Mouse (Mus musculus): ENCODE data around the gene Trpm1. TPM values are rescaled to one million over a fixed set of nuclear protein-coding genes. Genes with fewer than 3 reads are reported as not detected.

The Trpm1 gene
- polyA plus RNA-seq, 1 experiment from 2014 or later, result 0.11 TPM

DNA sequence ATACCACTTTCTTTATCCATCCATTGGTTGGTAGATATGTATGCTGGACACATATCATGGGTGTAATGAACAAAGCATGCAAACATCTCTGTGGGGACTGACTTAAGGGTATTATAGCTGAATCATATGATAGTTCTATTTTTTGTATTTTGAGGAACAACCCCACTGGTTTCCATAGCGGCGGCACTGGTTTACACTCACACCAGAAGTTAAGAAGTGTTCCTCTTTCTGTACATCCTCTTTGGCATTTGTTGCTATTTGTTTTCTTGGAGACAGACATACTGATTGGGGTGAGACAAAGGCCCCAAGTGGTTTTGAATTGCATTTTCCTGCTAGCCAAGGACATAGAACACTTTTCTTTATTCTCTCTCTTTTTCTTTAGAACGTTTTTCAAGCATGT lies 125.9 kb downstream of the Trpm1 start:
- 65% methylated on average over 3 of the region's 3 CpGs for WGBS
- no peaks in the 10 kb centered on the region for H3K4me1 ChIP-seq (ENCODE audit: control insufficient read depth, insufficient read depth, low read length)
- H3K9me3 ChIP-seq (ENCODE audit: control insufficient read depth, low read length), result no peaks in the 10 kb centered on the region
- no peaks in the 10 kb centered on the region for H3K27me3 ChIP-seq (ENCODE audit: control insufficient read depth, insufficient read depth, low read length)
- H3K9ac ChIP-seq (replicated peaks; ENCODE audit: low read depth, low read length), result no peak overlapping the region
- ATAC-seq (ENCODE audit: low read depth), result no peak
- H3K36me3 ChIP-seq (ENCODE audit: control insufficient read depth, insufficient read depth, low read length), result no peaks in the 10 kb centered on the region
- H3K27ac ChIP-seq (ENCODE audit: low read depth, low read length), result no peak overlapping the region
- H3K4me2 ChIP-seq (ENCODE audit: low read depth, low read length), result no peak overlapping the region
- no peak overlapping the region for H3K4me3 ChIP-seq (ENCODE audit: low read depth, low read length)

DNA sequence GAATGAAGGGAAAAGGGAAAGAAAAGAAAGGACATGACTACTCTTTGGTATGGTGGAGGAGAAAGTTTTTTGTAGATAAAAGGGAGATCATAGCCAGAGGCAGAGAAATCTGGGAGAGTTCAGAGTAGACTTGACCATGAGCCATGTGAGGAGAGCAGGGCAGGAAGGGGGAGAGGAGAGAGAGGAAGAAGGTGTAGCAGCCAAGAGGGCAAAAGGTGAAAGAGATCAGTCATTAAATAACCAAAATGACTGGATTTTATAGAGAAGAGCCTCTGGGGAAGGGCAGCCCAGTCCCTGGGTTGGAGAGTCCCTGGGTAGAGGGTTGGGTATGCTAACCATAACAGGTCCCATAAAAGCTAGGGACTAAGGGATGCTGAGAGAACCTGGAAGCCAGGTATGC lies 132.9 kb downstream of the Trpm1 start:
- Histone ChIP-seq H3K4me1 (ENCODE audit: control insufficient read depth, insufficient read depth, low read length) (0 out of 2 replicates have a peak, but pooled peaks cover 4% of the 10 kb centered on the region), H3K36me3 (ENCODE audit: control insufficient read depth, insufficient read depth, low read length) (no peaks in the 10 kb centered on the region), H3K9me3 (ENCODE audit: control insufficient read depth, low read length) (no peaks in the 10 kb centered on the region), H3K27ac (ENCODE audit: low read depth, low read length) (no peak overlapping the region), H3K4me3 (ENCODE audit: low read depth, low read length) (no peak overlapping the region), H3K4me2 (ENCODE audit: low read depth, low read length) (peak overlapping the region; percentile 57; the same call in 1 of the 2 replicates), H3K27me3 (ENCODE audit: control insufficient read depth, insufficient read depth, low read length) (no peaks in the 10 kb centered on the region), H3K9ac (replicated peaks; ENCODE audit: low read depth, low read length) (no peak overlapping the region)
- no peak for ATAC-seq (ENCODE audit: low read depth)

DNA sequence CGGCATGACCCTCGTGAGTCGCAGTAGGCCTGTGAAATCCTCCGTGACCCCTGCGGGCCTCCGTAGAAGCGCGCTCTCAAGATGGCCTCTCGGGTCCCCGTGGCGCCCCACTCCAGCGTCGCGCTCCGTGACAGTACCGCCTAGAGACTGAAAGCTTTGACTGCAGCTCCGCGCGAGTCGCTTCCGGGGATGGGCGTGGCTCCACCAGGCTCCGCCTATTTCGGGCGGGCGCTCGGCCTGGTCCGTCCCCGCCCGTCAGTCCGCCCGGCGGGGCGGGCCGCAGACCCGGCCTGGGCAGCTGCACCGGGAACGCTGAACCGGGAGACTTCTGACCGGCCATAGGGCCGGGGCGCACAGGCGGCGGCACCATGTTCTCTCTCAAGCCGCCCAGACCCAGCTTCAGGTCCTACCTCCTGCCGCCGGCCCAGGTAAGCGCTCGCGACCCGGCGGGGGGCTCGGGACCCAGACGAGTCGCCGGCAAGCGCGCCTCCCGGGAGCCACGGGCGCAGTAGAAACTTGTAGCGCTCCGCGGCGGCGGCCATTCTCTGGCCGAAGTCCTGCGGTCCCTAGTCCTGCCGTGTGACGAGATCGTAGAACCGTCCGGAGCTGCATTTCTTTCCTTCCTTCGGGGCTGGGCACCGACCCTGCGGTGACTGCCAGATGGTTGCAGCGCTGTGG lies 133.9 kb downstream of the Trpm1 start, which contains the start of gene Mtmr10:
TSS of gene Mtmr10 (plus strand) at position 240 of the 678 bp plus-strand sequence.
- Histone ChIP-seq H3K4me2 (ENCODE audit: low read depth, low read length) (peak within 1 kb of the TSS; percentile 57), H3K9me3 (ENCODE audit: control insufficient read depth, low read length) (no peaks in the 10 kb centered on the region), H3K9ac (replicated peaks; ENCODE audit: low read depth, low read length) (peak within 1 kb of the TSS; percentile 73), H3K27ac (ENCODE audit: low read depth, low read length) (peak within 1 kb of the TSS; percentile 82), H3K4me3 (ENCODE audit: low read depth, low read length) (peak within 1 kb of the TSS; percentile 94), H3K4me1 (ENCODE audit: control insufficient read depth, insufficient read depth, low read length) (0 out of 2 replicates have a peak, but pooled peaks cover 4% of the 10 kb centered on the region), H3K27me3 (ENCODE audit: control insufficient read depth, insufficient read depth, low read length) (no peaks in the 10 kb centered on the region), H3K36me3 (ENCODE audit: control insufficient read depth, insufficient read depth, low read length) (no peaks in the 10 kb centered on the region)
- ATAC-seq (ENCODE audit: low read depth), result peak; percentile 98
- WGBS, result under 1% methylated on average over 77 of the region's 77 CpGs

DNA sequence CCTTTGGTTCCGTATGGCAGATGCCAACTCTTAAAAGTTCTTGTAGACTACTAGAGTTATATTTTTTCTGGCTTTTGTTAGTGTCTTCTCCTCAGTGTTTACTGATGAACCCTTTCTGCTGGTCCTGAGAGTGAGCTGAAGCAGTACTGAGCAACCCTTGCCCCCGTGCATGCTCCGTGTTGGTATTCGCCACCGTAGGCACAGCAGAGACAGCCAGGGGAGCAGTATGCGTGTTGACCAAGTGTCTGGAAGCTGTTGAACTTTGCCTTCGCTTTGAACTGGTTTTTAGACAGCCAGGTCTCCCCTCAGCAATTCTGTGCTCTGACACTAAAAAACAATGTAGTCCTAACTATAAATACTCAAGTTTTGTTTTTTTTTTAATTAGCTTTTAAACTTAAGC lies 135.8 kb downstream of the Trpm1 start:
- WGBS, result 92% methylated on average over 7 of the region's 7 CpGs
- no peak overlapping the region for H3K4me3 ChIP-seq (ENCODE audit: low read depth, low read length)
- no peak for ATAC-seq (ENCODE audit: low read depth)
- no peaks in the 10 kb centered on the region; the same call in 1 of the 2 replicates for H3K36me3 ChIP-seq (ENCODE audit: control insufficient read depth, insufficient read depth, low read length)
- H3K27ac ChIP-seq (ENCODE audit: low read depth, low read length), result no peak overlapping the region
- 0 out of 2 replicates have a peak, but pooled peaks cover 4% of the 10 kb centered on the region for H3K4me1 ChIP-seq (ENCODE audit: control insufficient read depth, insufficient read depth, low read length)
- no peak overlapping the region; the same call in 1 of the 2 replicates for H3K4me2 ChIP-seq (ENCODE audit: low read depth, low read length)
- no peaks in the 10 kb centered on the region for H3K9me3 ChIP-seq (ENCODE audit: control insufficient read depth, low read length)
- H3K27me3 ChIP-seq (ENCODE audit: control insufficient read depth, insufficient read depth, low read length), result no peaks in the 10 kb centered on the region
- no peak overlapping the region for H3K9ac ChIP-seq (replicated peaks; ENCODE audit: low read depth, low read length)

DNA sequence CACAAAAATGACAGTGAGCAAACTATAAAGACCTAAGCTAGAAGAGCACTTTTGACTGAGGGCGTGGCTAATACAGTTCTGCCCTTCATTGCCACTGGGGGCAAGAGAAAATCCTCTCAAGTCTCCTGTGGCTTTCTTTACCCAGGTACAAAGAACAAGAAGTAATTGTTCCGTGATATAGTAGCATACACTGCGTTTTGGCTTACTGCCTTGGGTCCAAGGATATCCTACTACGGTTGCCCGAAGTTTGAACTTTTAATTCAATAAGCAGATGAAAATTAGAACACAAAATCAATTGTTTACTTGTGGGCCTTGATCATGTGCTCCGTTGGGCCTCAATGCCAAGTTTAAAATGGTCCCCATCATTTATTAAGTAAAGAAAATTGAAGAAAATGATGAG lies 136.8 kb downstream of the Trpm1 start:
- WGBS, result 90% methylated on average over 6 of the region's 6 CpGs
- H3K27me3 ChIP-seq (ENCODE audit: control insufficient read depth, insufficient read depth, low read length), result no peaks in the 10 kb centered on the region
- no peaks in the 10 kb centered on the region for H3K9me3 ChIP-seq (ENCODE audit: control insufficient read depth, low read length)
- ATAC-seq (ENCODE audit: low read depth), result no peak
- 0 out of 2 replicates have a peak, but pooled peaks cover 4% of the 10 kb centered on the region for H3K4me1 ChIP-seq (ENCODE audit: control insufficient read depth, insufficient read depth, low read length)
- no peak overlapping the region for H3K27ac ChIP-seq (ENCODE audit: low read depth, low read length)
- H3K4me3 ChIP-seq (ENCODE audit: low read depth, low read length), result no peak overlapping the region
- no peak overlapping the region for H3K4me2 ChIP-seq (ENCODE audit: low read depth, low read length)
- H3K36me3 ChIP-seq (ENCODE audit: control insufficient read depth, insufficient read depth, low read length), result no peaks in the 10 kb centered on the region; the same call in 1 of the 2 replicates
- H3K9ac ChIP-seq (replicated peaks; ENCODE audit: low read depth, low read length), result no peak overlapping the region

DNA sequence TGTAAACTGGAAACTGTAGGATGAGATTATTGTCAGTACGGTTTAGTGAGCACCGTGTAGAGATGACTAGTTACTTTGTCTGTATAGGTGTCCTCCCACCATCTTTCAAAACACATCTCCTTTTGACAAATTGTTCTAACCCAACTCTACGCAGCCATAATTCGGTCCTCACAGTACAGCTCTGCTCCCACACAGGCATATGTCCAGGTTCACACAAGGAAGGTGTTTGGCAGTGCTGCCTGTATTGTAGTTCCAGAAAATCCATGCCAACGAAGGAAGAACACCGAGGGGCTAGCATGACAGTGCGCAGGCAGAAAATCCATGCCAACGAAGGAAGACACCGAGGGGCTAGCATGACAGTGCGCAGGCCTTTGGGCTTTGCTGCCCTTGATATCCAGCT lies 138.1 kb downstream of the Trpm1 start:
- no peak for ATAC-seq (ENCODE audit: low read depth)
- WGBS, result 96% methylated on average over 10 of the region's 10 CpGs

DNA sequence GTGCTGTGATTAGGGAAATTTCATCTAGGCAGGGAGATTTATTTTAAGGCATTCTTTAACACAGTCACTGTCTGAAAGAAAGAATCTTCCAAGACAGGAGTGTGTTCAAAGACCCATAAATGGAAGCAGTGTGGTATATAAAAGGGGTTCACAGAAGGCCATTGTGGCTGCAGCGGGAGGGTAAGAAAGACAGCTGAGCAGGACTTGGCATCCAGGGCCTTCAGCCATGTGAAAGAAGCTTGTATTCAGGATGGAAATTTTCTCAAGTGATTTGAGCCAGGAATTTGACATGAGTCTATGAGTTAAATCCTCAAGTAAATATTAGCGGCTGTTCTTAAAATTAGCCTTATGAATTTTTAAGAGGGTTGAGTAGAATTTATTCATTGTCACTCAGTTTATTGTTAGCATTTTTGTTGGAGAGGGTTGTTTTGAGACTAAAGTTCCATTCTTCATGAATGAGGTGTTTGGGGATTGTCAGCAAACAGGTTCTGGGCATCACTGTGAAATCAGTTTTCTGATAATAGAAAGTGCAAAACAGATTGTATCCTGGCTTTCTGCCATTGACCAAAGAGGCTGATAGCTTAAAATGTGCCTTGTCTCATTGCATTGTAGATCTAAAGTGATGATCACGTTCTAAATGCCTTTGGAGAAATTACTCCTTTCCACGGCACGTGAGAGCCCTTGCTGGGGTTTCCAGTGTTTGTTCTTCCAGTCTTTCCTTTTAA lies 142.8 kb downstream of the Trpm1 start:
- Histone ChIP-seq H3K4me1 (ENCODE audit: control insufficient read depth, insufficient read depth, low read length) (no peaks in the 10 kb centered on the region), H3K9ac (replicated peaks; ENCODE audit: low read depth, low read length) (no peak overlapping the region), H3K9me3 (ENCODE audit: control insufficient read depth, low read length) (no peaks in the 10 kb centered on the region), H3K4me2 (ENCODE audit: low read depth, low read length) (no peak overlapping the region), H3K36me3 (ENCODE audit: control insufficient read depth, insufficient read depth, low read length) (peaks cover 2% of the 10 kb centered on the region; the same call in 1 of the 2 replicates), H3K27me3 (ENCODE audit: control insufficient read depth, insufficient read depth, low read length) (no peaks in the 10 kb centered on the region), H3K4me3 (ENCODE audit: low read depth, low read length) (no peak overlapping the region), H3K27ac (ENCODE audit: low read depth, low read length) (no peak overlapping the region)
- ATAC-seq (ENCODE audit: low read depth), result no peak
- 42% methylated on average over 5 of the region's 5 CpGs for WGBS

More for the DNA sequence above, 138.1 kb downstream of the Trpm1 start:
- 0 out of 2 replicates have a peak, but pooled peaks cover 4% of the 10 kb centered on the region for H3K4me1 ChIP-seq (ENCODE audit: control insufficient read depth, insufficient read depth, low read length)
- H3K4me3 ChIP-seq (ENCODE audit: low read depth, low read length), result no peak overlapping the region
- no peak overlapping the region for H3K4me2 ChIP-seq (ENCODE audit: low read depth, low read length)
- H3K9me3 ChIP-seq (ENCODE audit: control insufficient read depth, low read length), result no peaks in the 10 kb centered on the region
- H3K27me3 ChIP-seq (ENCODE audit: control insufficient read depth, insufficient read depth, low read length), result no peaks in the 10 kb centered on the region
- no peaks in the 10 kb centered on the region; the same call in 1 of the 2 replicates for H3K36me3 ChIP-seq (ENCODE audit: control insufficient read depth, insufficient read depth, low read length)
- H3K27ac ChIP-seq (ENCODE audit: low read depth, low read length), result no peak overlapping the region
- no peak overlapping the region for H3K9ac ChIP-seq (replicated peaks; ENCODE audit: low read depth, low read length)

DNA sequence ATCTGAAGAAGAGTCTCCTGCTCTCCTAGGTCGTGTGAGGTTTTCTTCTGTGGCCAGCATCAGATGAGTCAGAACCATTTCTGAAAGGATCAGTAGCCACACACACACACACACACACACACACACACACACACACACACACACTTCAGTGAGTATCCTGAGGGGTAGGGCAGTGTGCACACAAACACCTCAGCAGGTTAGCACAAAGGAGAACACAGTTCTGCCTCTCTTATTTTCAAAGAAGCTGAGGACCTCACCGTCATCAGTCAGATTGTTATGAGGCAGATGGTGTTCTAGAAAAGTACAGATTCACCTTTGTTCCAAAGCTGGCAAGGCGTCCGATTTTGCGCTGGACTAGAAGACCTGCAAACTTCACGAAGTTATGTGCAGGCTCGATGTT lies 156.6 kb downstream of the Trpm1 start:
- peak; percentile 24; the same call in 1 of the 2 replicates for ATAC-seq (ENCODE audit: low read depth)
- Histone ChIP-seq H3K9ac (replicated peaks; ENCODE audit: low read depth, low read length) (no peak overlapping the region), H3K9me3 (ENCODE audit: control insufficient read depth, low read length) (no peaks in the 10 kb centered on the region), H3K4me2 (ENCODE audit: low read depth, low read length) (no peak overlapping the region), H3K4me3 (ENCODE audit: low read depth, low read length) (no peak overlapping the region), H3K4me1 (ENCODE audit: control insufficient read depth, insufficient read depth, low read length) (no peaks in the 10 kb centered on the region), H3K27ac (ENCODE audit: low read depth, low read length) (peak overlapping the region; percentile 57; the same call in 1 of the 2 replicates), H3K36me3 (ENCODE audit: control insufficient read depth, insufficient read depth, low read length) (0 out of 2 replicates have a peak, but pooled peaks cover 6% of the 10 kb centered on the region), H3K27me3 (ENCODE audit: control insufficient read depth, insufficient read depth, low read length) (no peaks in the 10 kb centered on the region)
- WGBS, result 33% methylated on average over 7 of the region's 7 CpGs

DNA sequence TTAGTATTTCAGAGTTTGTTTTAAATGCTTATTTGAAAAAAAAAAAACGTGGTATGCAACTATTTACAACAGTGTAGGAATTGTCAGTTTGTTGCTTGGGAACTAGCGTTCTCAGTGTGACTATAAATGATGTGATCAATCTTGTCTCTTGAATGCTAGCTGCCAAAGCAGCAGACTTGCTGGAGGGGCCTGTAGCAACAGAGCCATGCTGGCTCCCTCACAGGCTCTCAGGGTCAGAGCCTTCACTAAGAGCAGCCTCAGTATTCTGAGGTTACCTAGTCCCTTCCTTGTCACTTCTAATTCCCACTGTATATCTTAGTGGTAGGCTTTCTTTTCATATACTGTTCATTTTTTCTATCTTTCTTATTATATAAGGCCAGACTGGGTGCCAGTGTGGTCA lies 157.1 kb downstream of the Trpm1 start:
- WGBS, result 15% methylated on average over 2 of the region's 2 CpGs
- no peak overlapping the region for H3K9ac ChIP-seq (replicated peaks; ENCODE audit: low read depth, low read length)
- H3K4me2 ChIP-seq (ENCODE audit: low read depth, low read length), result no peak overlapping the region
- peaks cover 7% of the 10 kb centered on the region; the same call in 1 of the 2 replicates for H3K36me3 ChIP-seq (ENCODE audit: control insufficient read depth, insufficient read depth, low read length)
- H3K4me3 ChIP-seq (ENCODE audit: low read depth, low read length), result no peak overlapping the region
- ATAC-seq (ENCODE audit: low read depth), result peak; percentile 69; the same call in 1 of the 2 replicates
- H3K4me1 ChIP-seq (ENCODE audit: control insufficient read depth, insufficient read depth, low read length), result no peaks in the 10 kb centered on the region
- H3K27me3 ChIP-seq (ENCODE audit: control insufficient read depth, insufficient read depth, low read length), result no peaks in the 10 kb centered on the region
- H3K27ac ChIP-seq (ENCODE audit: low read depth, low read length), result 0 out of 2 replicates have a peak overlapping the region, but pooled peaks have one; percentile 39
- no peaks in the 10 kb centered on the region for H3K9me3 ChIP-seq (ENCODE audit: control insufficient read depth, low read length)

All from neural tube, embryonic 14.5 days (tissue).